Mouse (Mus musculus): ENCODE measurements around the gene Tnnt3.

The Tnnt3 gene

DNA sequence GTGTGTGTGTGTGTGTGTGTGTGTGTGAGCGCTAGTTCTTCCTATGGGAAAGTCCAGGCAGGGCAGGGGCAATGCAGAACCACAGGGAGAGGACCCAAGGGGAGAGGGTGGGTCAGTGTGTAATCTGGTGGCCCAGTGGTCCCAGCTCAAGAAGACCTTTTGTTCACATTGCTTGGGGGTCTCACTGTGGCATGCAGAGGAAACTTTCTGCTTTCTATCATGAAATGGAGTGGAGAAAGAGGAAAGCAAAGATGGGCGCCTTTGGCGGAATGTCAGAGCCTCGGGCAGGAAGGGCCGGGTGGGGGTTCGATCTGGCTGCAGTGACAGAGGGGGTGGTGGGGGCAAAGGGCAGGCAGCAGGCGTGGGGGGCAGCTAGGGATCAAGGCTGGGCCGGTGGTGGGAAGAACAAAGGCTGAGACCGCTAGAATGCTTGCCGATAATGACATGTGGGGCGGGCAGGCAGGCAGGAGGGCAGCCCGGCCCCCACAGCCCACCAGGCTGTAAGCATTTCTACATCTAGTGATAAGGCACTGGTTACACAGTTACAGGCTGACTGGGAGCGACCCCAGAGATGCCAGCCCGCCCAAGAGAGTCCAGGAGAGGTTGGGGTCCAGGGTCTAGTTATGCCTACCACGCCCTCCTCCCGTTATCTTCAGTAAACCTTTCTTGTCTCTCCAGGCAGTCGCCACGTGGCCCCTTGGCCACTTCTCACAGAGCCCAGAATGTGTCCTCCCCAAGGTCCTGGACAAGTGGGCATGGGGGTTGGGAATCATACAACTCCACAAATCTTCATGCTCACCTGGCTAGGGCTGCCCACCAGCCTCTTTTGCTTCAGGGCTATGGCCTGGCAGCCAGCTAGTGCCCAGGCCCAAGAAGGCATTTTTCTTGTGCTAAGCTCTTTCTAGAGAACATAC is 62.6 kb downstream of the Tnnt3 start:
- TF ChIP-seq CTCF (conservative IDR thresholded peaks at IDR 0.05; ENCODE audit: low read length) (no peak), POU5F1 (IDR thresholded peaks at IDR 0.05; ENCODE audit: borderline replicate concordance, low read length) (no peak), NANOG (IDR thresholded peaks at IDR 0.05; ENCODE audit: borderline replicate concordance, low read length) (no peak)
- peaks cover 5% of the 10 kb centered on the region; the same call in 1 of the 2 replicates for H3K9me3 ChIP-seq (ENCODE audit: low read length)
- H3K4me3 ChIP-seq (replicated peaks; ENCODE audit: low read length), result no peak overlapping the region
- H3K4me1 ChIP-seq (replicated peaks; ENCODE audit: low read depth, low read length), result peaks cover 15% of the 10 kb centered on the region
- no peaks in the 10 kb centered on the region for H3K36me3 ChIP-seq (ENCODE audit: insufficient read depth, low read length)
- H3K27me3 ChIP-seq (ENCODE audit: insufficient read depth, low read length), result peaks cover 60% of the 10 kb centered on the region

DNA sequence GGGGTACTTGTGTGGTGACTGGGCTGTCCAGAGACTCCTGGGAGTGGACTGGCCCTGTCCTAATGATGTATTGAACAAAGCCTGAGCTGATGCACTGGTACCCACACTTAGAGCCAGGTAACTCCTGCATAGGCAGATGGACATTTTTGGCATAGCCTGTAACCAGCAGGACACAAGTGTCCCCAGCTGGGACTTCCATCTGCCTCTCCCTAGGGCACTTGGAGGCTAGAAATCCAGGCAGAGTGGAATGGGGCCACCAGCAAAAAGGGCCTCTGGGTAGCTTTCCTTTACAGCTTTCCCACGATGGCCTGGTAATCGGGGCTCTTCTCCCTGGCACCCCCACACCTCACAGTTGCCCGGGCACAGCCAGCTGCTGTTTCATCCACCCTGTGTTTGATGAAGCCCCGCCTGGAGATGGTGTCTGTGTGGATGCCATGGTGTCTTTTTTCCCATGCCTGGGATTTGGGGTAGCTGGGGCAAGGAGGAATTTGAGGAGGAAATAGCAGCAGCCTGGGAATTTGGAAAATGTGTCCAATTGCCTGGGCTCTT is 63.3 kb downstream of the Tnnt3 start:
- H3K4me3 ChIP-seq (replicated peaks; ENCODE audit: low read length), result no peak overlapping the region
- H3K27me3 ChIP-seq (ENCODE audit: insufficient read depth, low read length), result peaks cover 64% of the 10 kb centered on the region
- no peaks in the 10 kb centered on the region for H3K36me3 ChIP-seq (ENCODE audit: insufficient read depth, low read length)
- TF ChIP-seq CTCF (conservative IDR thresholded peaks at IDR 0.05; ENCODE audit: low read length) (no peak), POU5F1 (IDR thresholded peaks at IDR 0.05; ENCODE audit: borderline replicate concordance, low read length) (no peak), NANOG (IDR thresholded peaks at IDR 0.05; ENCODE audit: borderline replicate concordance, low read length) (no peak)
- peaks cover 5% of the 10 kb centered on the region; the same call in 1 of the 2 replicates for H3K9me3 ChIP-seq (ENCODE audit: low read length)
- peaks cover 15% of the 10 kb centered on the region for H3K4me1 ChIP-seq (replicated peaks; ENCODE audit: low read depth, low read length)

DNA sequence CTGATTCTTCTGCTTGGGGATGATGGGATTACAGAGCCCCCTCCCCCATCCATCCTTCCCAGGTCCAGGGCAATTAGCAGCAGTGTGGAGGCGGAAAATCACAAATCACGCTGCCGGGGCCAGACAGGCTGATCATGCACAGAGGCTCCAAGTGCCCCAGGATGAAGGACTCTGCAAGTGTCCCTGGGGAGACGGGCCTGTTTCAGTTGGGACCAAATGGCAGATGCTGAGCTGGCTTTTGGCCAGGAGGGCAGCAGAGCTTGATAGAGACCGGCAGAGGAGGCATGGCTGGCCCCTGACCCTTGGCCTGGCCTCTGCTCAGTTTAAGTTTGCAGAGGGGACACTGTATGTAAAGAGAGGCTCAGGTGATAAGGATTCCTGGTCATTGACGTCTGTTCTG is 64.5 kb downstream of the Tnnt3 start:
- no peak overlapping the region for H3K4me3 ChIP-seq (replicated peaks; ENCODE audit: low read length)
- H3K9me3 ChIP-seq (ENCODE audit: low read length), result peaks cover 5% of the 10 kb centered on the region; the same call in 1 of the 2 replicates
- TF ChIP-seq NANOG (IDR thresholded peaks at IDR 0.05; ENCODE audit: borderline replicate concordance, low read length), result no peak
- no peak for TF ChIP-seq POU5F1 (IDR thresholded peaks at IDR 0.05; ENCODE audit: borderline replicate concordance, low read length)
- no peak for TF ChIP-seq CTCF (conservative IDR thresholded peaks at IDR 0.05; ENCODE audit: low read length)
- H3K36me3 ChIP-seq (ENCODE audit: insufficient read depth, low read length), result no peaks in the 10 kb centered on the region
- peaks cover 57% of the 10 kb centered on the region for H3K27me3 ChIP-seq (ENCODE audit: insufficient read depth, low read length)
- H3K4me1 ChIP-seq (replicated peaks; ENCODE audit: low read depth, low read length), result peaks cover 15% of the 10 kb centered on the region

DNA sequence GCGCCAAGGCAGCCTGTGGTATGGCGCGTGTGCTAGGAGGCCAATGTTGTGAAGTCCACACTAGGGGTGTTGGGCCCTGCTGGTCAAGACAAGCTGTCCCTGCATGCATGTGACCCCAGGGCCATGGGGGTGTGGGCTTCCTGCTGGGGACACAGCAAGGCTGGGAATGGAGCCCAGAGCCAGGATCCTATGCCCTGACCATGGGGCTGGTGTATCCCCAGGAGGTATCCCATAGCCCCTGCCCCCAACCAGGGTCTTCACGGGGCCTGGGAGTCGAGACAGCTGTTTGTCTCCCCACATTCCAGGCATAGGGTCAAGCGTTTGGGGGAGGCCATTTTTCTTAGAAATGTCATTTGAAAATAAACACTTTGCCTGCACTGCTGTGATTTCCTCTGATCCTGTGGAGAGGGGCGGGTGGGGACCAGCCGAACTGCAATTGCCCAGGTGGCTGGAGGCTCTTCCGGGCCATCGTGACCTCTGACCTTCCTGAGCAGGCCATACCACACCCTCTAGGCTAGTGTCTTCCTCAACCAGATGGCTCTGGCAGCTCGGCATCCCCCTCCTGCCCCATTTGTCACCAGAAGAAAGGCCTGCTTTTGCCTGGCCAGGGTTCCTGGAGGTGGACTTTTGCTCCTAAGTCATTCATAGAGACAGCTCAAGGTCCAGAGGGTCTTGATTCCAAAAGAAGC is 66.5 kb downstream of the Tnnt3 start:
- Histone ChIP-seq H3K4me3 (replicated peaks; ENCODE audit: low read length) (no peak overlapping the region), H3K27me3 (ENCODE audit: insufficient read depth, low read length) (peaks cover 40% of the 10 kb centered on the region), H3K4me1 (replicated peaks; ENCODE audit: low read depth, low read length) (peaks cover 15% of the 10 kb centered on the region), H3K9me3 (ENCODE audit: low read length) (peaks cover 5% of the 10 kb centered on the region; the same call in 1 of the 2 replicates), H3K36me3 (ENCODE audit: insufficient read depth, low read length) (no peaks in the 10 kb centered on the region)
- TF ChIP-seq CTCF (conservative IDR thresholded peaks at IDR 0.05; ENCODE audit: low read length) (no peak), NANOG (IDR thresholded peaks at IDR 0.05; ENCODE audit: borderline replicate concordance, low read length) (no peak), POU5F1 (IDR thresholded peaks at IDR 0.05; ENCODE audit: borderline replicate concordance, low read length) (no peak)
